Mouse (Mus musculus): ENCODE results near the gene Alox12b. TPM values are rescaled to one million over a fixed set of nuclear protein-coding genes. Genes with fewer than 3 reads are reported as not detected.

The Alox12b gene
- total and polyA plus RNA-seq, 3 experiments = not detected

GRCm38 (mm10) chr11:69151004-69151403, 5.8 kb upstream of the Alox12b start:
- Histone ChIP-seq H3K36me3 (ENCODE audit: control insufficient read depth in 1 of 2, insufficient read depth in 2 of 2, low read length in 2 of 2) (0 out of 4 replicates have a peak, but pooled peaks cover 0 to 2% of the 10 kb centered on the region in 2 experiments), H3K9me3 (replicated peaks; ENCODE audit: insufficient read depth, low read length) (no peaks in the 10 kb centered on the region), H3K27ac (ENCODE audit: control insufficient read depth, low read depth, low read length) (no peak overlapping the region), H3K27me3 (ENCODE audit: control insufficient read depth in 1 of 2, insufficient read depth in 2 of 2, low read length in 2 of 2) (peaks cover 7 to 15% of the 10 kb centered on the region in 2 experiments), H3K9ac (ENCODE audit: control insufficient read depth, low read depth, low read length, poor library complexity, severe bottlenecking) (no peak overlapping the region), H3K4me3 (ENCODE audit: control insufficient read depth in 1 of 2, insufficient read depth in 1 of 2, low read depth in 2 of 2, low read length in 2 of 2) (no peak overlapping the region), H3K4me1 (ENCODE audit: control insufficient read depth in 1 of 2, insufficient read depth in 2 of 2, low read length in 2 of 2) (no peaks in the 10 kb centered on the region), H3K79me2 (ENCODE audit: control insufficient read depth, insufficient read depth, low read length, poor library complexity) (no peaks in the 10 kb centered on the region)
- no peak for DNase-seq (ENCODE audit: low read depth, low spot score)
- no peak for TF ChIP-seq TAL1 (IDR thresholded peaks at IDR 0.05; ENCODE audit: low read length)
- no peak for TF ChIP-seq ELF1 (IDR thresholded peaks at IDR 0.05; ENCODE audit: low read depth, low read length)
- no peak for TF ChIP-seq MAFK (IDR thresholded peaks at IDR 0.05; ENCODE audit: borderline replicate concordance, low read depth, low read length)
- TF ChIP-seq JUND (IDR thresholded peaks at IDR 0.05; ENCODE audit: low read depth, low read length) = no peak
- no peak for TF ChIP-seq BHLHE40 (IDR thresholded peaks at IDR 0.05; ENCODE audit: borderline replicate concordance, low read depth, low read length)
- TF ChIP-seq E2F4 (IDR thresholded peaks at IDR 0.05; ENCODE audit: borderline replicate concordance, low read depth, low read length) = no peak
- TF ChIP-seq NRF1 (IDR thresholded peaks at IDR 0.05; ENCODE audit: insufficient read depth, low read depth, low read length, poor library complexity, severe bottlenecking) = no peak
- no peak for TF ChIP-seq ETS1 (IDR thresholded peaks at IDR 0.05; ENCODE audit: low read depth, low read length)
- TF ChIP-seq CHD2 (IDR thresholded peaks at IDR 0.05; ENCODE audit: low read length) = no peak

GRCm38 (mm10) chr11:69153831-69154230, 3.0 kb upstream of the Alox12b start:
- no peak overlapping the region for H3K4me3 ChIP-seq (ENCODE audit: control insufficient read depth in 1 of 2, insufficient read depth in 1 of 2, low read depth in 2 of 2, low read length in 2 of 2)
- DNase-seq (ENCODE audit: low read depth, low spot score) = no peak
- H3K27me3 ChIP-seq (ENCODE audit: control insufficient read depth in 1 of 2, insufficient read depth in 2 of 2, low read length in 2 of 2) = peaks cover 0 to 10% of the 10 kb centered on the region in 2 experiments; a peak in 3 of 4 replicates
- H3K4me1 ChIP-seq (ENCODE audit: control insufficient read depth in 1 of 2, insufficient read depth in 2 of 2, low read length in 2 of 2) = no peaks in the 10 kb centered on the region
- H3K79me2 ChIP-seq (ENCODE audit: control insufficient read depth, insufficient read depth, low read length, poor library complexity) = no peaks in the 10 kb centered on the region
- TF ChIP-seq MAFK (IDR thresholded peaks at IDR 0.05; ENCODE audit: borderline replicate concordance, low read depth, low read length) = no peak
- TF ChIP-seq HCFC1 (IDR thresholded peaks at IDR 0.05; ENCODE audit: low read depth, low read length) = no peak
- no peak for TF ChIP-seq ELF1 (IDR thresholded peaks at IDR 0.05; ENCODE audit: low read depth, low read length)
- TF ChIP-seq USF1 (IDR thresholded peaks at IDR 0.05; ENCODE audit: low read depth, low read length) = no peak
- TF ChIP-seq ZC3H11A (IDR thresholded peaks at IDR 0.05; ENCODE audit: low read depth, low read length) = no peak
- TF ChIP-seq POLR2A (IDR thresholded peaks at IDR 0.05; ENCODE audit: control insufficient read depth in 1 of 2, insufficient read depth in 1 of 2, low read depth in 1 of 2, low read length in 2 of 2, poor library complexity in 1 of 2) = no peak
- no peak for TF ChIP-seq MEF2A (IDR thresholded peaks at IDR 0.05; ENCODE audit: extremely low read depth, insufficient replicate concordance, low read depth, low read length, poor library complexity, severe bottlenecking)
- TF ChIP-seq ZKSCAN1 (IDR thresholded peaks at IDR 0.05; ENCODE audit: low read depth, low read length) = no peak
- no peak for TF ChIP-seq UBTF (IDR thresholded peaks at IDR 0.05; ENCODE audit: borderline replicate concordance, insufficient read depth, low read depth, low read length)
- TF ChIP-seq RCOR1 (IDR thresholded peaks at IDR 0.05; ENCODE audit: low read depth, low read length) = no peak
- no peak for TF ChIP-seq ETS1 (IDR thresholded peaks at IDR 0.05; ENCODE audit: low read depth, low read length)
- TF ChIP-seq TCF12 (IDR thresholded peaks at IDR 0.05; ENCODE audit: low read depth, low read length) = no peak
- TF ChIP-seq MYB (IDR thresholded peaks at IDR 0.05; ENCODE audit: low read depth, low read length) = no peak
- no peak for TF ChIP-seq SMC3 (IDR thresholded peaks at IDR 0.05; ENCODE audit: low read depth, low read length)
- TF ChIP-seq MAZ (IDR thresholded peaks at IDR 0.05; ENCODE audit: low read depth, low read length) = no peak
- no peak for TF ChIP-seq TAL1 (IDR thresholded peaks at IDR 0.05; ENCODE audit: low read length)
- no peak for TF ChIP-seq CHD1 (IDR thresholded peaks at IDR 0.05; ENCODE audit: low read depth, low read length)
- H3K36me3 ChIP-seq (ENCODE audit: control insufficient read depth in 1 of 2, insufficient read depth in 2 of 2, low read length in 2 of 2) = 0 out of 4 replicates have a peak, but pooled peaks cover 0 to 2% of the 10 kb centered on the region in 2 experiments
- H3K9ac ChIP-seq (ENCODE audit: control insufficient read depth, low read depth, low read length, poor library complexity, severe bottlenecking) = no peak overlapping the region
- H3K9me3 ChIP-seq (replicated peaks; ENCODE audit: insufficient read depth, low read length) = no peaks in the 10 kb centered on the region
- no peak overlapping the region for H3K27ac ChIP-seq (ENCODE audit: control insufficient read depth, low read depth, low read length)
